Mouse (Mus musculus) forebrain, embryonic 11.5 days (tissue): ENCODE results near the gene Ogfod2. TPM values are rescaled to one million over a fixed set of nuclear protein-coding genes. Genes with fewer than 3 reads are reported as not detected.
A peak's percentile ranks its signal among the peaks of the same experiment; 100 is the strongest.

Source experiments
- ATAC-seq: fragments of 200-750 bp; cut with Nextera tagmentation; replicated peaks from 2 replicates; pipeline ENCODE4 v1.8.0; 2017; ENCODE audit warnings: moderate TSS enrichment; ENCODE audit not compliant: low FRiP score
- DNase-seq: peaks from one replicate; pipeline ENCODE4 v3.0.0-alpha.2; 2017; ENCODE audit warnings: low spot score
- H3K27ac ChIP-seq: fragments of 300-500 bp; sonication (generic); 2 replicates; pipeline ENCODE4 v1.5.1; 2014; ENCODE audit warnings: low read depth, low read length
- H3K27me3 ChIP-seq: fragments of 300-500 bp; sonication (generic); 2 replicates; pipeline ENCODE4 v1.6.1; 2014; ENCODE audit warnings: mild to moderate bottlenecking, low read length, mixed read lengths; ENCODE audit not compliant: control insufficient read depth, insufficient read depth
- H3K36me3 ChIP-seq: fragments of 300-500 bp; sonication (generic); 2 replicates; pipeline ENCODE4 v1.6.1; 2014; ENCODE audit warnings: mild to moderate bottlenecking, low read length, moderate library complexity, mixed read lengths; ENCODE audit not compliant: control insufficient read depth, insufficient read depth
- H3K4me1 ChIP-seq: fragments of 300-500 bp; sonication (generic); replicated peaks from 2 replicates; pipeline ENCODE4 v1.6.1; 2014; ENCODE audit warnings: low read length, mixed read lengths; ENCODE audit not compliant: control insufficient read depth, insufficient read depth
- H3K4me2 ChIP-seq: fragments of 300-500 bp; sonication (generic); 2 replicates; pipeline ENCODE4 v1.6.1; 2014; ENCODE audit warnings: low read depth, mild to moderate bottlenecking, low read length, moderate library complexity, mixed read lengths; ENCODE audit not compliant: severe bottlenecking
- H3K4me3 ChIP-seq: fragments of 300-500 bp; sonication (generic); 2 replicates; pipeline ENCODE4 v1.5.1; 2014; ENCODE audit warnings: low read depth, low read length
- H3K9ac ChIP-seq: fragments of 300-500 bp; sonication (generic); 2 replicates; pipeline ENCODE4 v1.6.1; 2014; ENCODE audit warnings: low read length
- H3K9me3 ChIP-seq: fragments of 300-500 bp; sonication (generic); 2 replicates; pipeline ENCODE4 v1.6.1; 2016; ENCODE audit warnings: low read length, mixed read lengths; ENCODE audit not compliant: control insufficient read depth
- WGBS: fragments of 180-500 bp; shearing (Covaris S2); extraction: QIAGEN DNeasy Blood & Tissue Kit; methylation state at CpG from one replicate; pipeline ENCODE4 v1.1.7; 2014; 5-methylcytosine and 5-hydroxymethylcytosine counted together
- polyA plus RNA-seq: library from polyadenylated mRNA; unstranded; fragments of >200 nt; fragmentation: Nextera tagmentation; extraction: Ambion mirVana; gene quantifications from 2 replicates; pipeline ENCODE4 v1.2.1, GENCODE M21; 2014

Gene Ogfod2
- polyA plus RNA-seq, 1 experiment from 2014 or later = 14.5 TPM

GRCm38 (mm10) chr5:124078794-124079416 lies 33.2 kb upstream of the Ogfod2 start:
- Histone ChIP-seq H3K36me3 (no peaks in the 10 kb centered on the region), H3K27ac (0 out of 2 replicates have a peak overlapping the region, but pooled peaks have one; percentile 46), H3K9me3 (no peaks in the 10 kb centered on the region), H3K4me1 (no peaks in the 10 kb centered on the region), H3K4me3 (no peak overlapping the region), H3K4me2 (no peak overlapping the region), H3K9ac (peak overlapping the region; percentile 12; the same call in 1 of the 2 replicates), H3K27me3 (no peaks in the 10 kb centered on the region)
- ATAC-seq (no peak; the same call in 1 of the 2 replicates), DNase-seq (peak; percentile 52)
- whole genome bisulfite sequencing = 70% methylated on average over 9 of the region's 9 CpGs

- Histone ChIP-seq H3K36me3 (no peaks in the 10 kb centered on the region), H3K9me3 (no peaks in the 10 kb centered on the region), H3K27me3 (no peaks in the 10 kb centered on the region), H3K9ac (no peak overlapping the region), H3K4me3 (no peak overlapping the region), H3K27ac (no peak overlapping the region), H3K4me2 (no peak overlapping the region), H3K4me1 (no peaks in the 10 kb centered on the region)
- WGBS = 93% methylated on average over 17 of the region's 17 CpGs
- ATAC-seq = no peak
- no peak for DNase-seq
These were observed 32.2 kb upstream of the Ogfod2 start for GRCm38 (mm10) chr5:124079880-124080279.

GRCm38 (mm10) chr5:124082447-124082846 lies 29.6 kb upstream of the Ogfod2 start:
- Histone ChIP-seq H3K27ac (no peak overlapping the region), H3K4me2 (no peak overlapping the region), H3K9ac (no peak overlapping the region), H3K9me3 (no peaks in the 10 kb centered on the region), H3K4me1 (no peaks in the 10 kb centered on the region), H3K27me3 (no peaks in the 10 kb centered on the region), H3K36me3 (no peaks in the 10 kb centered on the region), H3K4me3 (no peak overlapping the region)
- WGBS = 90% methylated on average over 10 of the region's 10 CpGs
- DNase-seq (no peak), ATAC-seq (no peak)

GRCm38 (mm10) chr5:124082941-124083688 lies 29.0 kb upstream of the Ogfod2 start:
- no peak overlapping the region for H3K4me2 ChIP-seq
- 86% methylated on average over 17 of the region's 17 CpGs for WGBS
- H3K9me3 ChIP-seq = no peaks in the 10 kb centered on the region
- H3K36me3 ChIP-seq = no peaks in the 10 kb centered on the region
- no peak overlapping the region for H3K27ac ChIP-seq
- DNase-seq (no peak), ATAC-seq (no peak)
- H3K27me3 ChIP-seq = no peaks in the 10 kb centered on the region
- H3K4me1 ChIP-seq = no peaks in the 10 kb centered on the region
- no peak overlapping the region for H3K4me3 ChIP-seq
- no peak overlapping the region for H3K9ac ChIP-seq

- Histone ChIP-seq H3K9ac (no peak overlapping the region), H3K27me3 (no peaks in the 10 kb centered on the region), H3K4me1 (no peaks in the 10 kb centered on the region), H3K36me3 (no peaks in the 10 kb centered on the region), H3K27ac (no peak overlapping the region), H3K4me2 (no peak overlapping the region), H3K4me3 (no peak overlapping the region), H3K9me3 (no peaks in the 10 kb centered on the region)
- DNase-seq (no peak), ATAC-seq (no peak)
- 88% methylated on average over 14 of the region's 14 CpGs for WGBS
These were observed 28.1 kb upstream of the Ogfod2 start for GRCm38 (mm10) chr5:124083850-124084587.

GRCm38 (mm10) chr5:124084588-124085173 lies 27.4 kb upstream of the Ogfod2 start:
- WGBS = 39% methylated on average over 11 of the region's 11 CpGs

GRCm38 (mm10) chr5:124085513-124085912 lies 26.6 kb upstream of the Ogfod2 start:
- no peaks in the 10 kb centered on the region for H3K4me1 ChIP-seq
- ATAC-seq (no peak), DNase-seq (no peak)
- no peak overlapping the region for H3K4me3 ChIP-seq
- WGBS = 78% methylated on average over 3 of the region's 3 CpGs
- no peak overlapping the region for H3K27ac ChIP-seq
- no peak overlapping the region for H3K4me2 ChIP-seq
- H3K9me3 ChIP-seq = no peaks in the 10 kb centered on the region
- H3K9ac ChIP-seq = peak overlapping the region; percentile 12; the same call in 1 of the 2 replicates
- no peaks in the 10 kb centered on the region for H3K36me3 ChIP-seq
- H3K27me3 ChIP-seq = no peaks in the 10 kb centered on the region

More at GRCm38 (mm10) chr5:124084588-124085173, 27.4 kb upstream of the Ogfod2 start:
- Histone ChIP-seq H3K27me3 (no peaks in the 10 kb centered on the region), H3K9ac (no peak overlapping the region), H3K9me3 (no peaks in the 10 kb centered on the region), H3K27ac (no peak overlapping the region), H3K4me2 (no peak overlapping the region), H3K36me3 (no peaks in the 10 kb centered on the region), H3K4me3 (no peak overlapping the region), H3K4me1 (no peaks in the 10 kb centered on the region)
- DNase-seq (peak; percentile 91), ATAC-seq (peak; percentile 55; the same call in 1 of the 2 replicates)

GRCm38 (mm10) chr5:124086876-124087275 lies 25.2 kb upstream of the Ogfod2 start:
- 85% methylated on average over 4 of the region's 4 CpGs for WGBS
- H3K4me3 ChIP-seq = no peak overlapping the region
- no peak for DNase-seq
- H3K27ac ChIP-seq = no peak overlapping the region
- H3K4me1 ChIP-seq = no peaks in the 10 kb centered on the region
- H3K4me2 ChIP-seq = no peak overlapping the region
- no peaks in the 10 kb centered on the region for H3K9me3 ChIP-seq
- no peak for ATAC-seq
- no peak overlapping the region for H3K9ac ChIP-seq
- H3K27me3 ChIP-seq = no peaks in the 10 kb centered on the region
- no peaks in the 10 kb centered on the region for H3K36me3 ChIP-seq
